Mouse (Mus musculus) c-Kit-positive CD71-positive TER-119-negative erythroid progenitor cells, embryonic 14.5 days (primary cell): ENCODE results near the gene Ulk3.
A peak's percentile ranks its signal among the peaks of the same experiment; 100 is the strongest.

Experiments
- DNase-seq: peaks from one replicate; pipeline ENCODE4 v3.0.0-alpha.2; 2013; ENCODE audit warnings: low read depth

The Ulk3 gene

GRCm38 (mm10) chr9:57568500-57568899 lies 20.8 kb upstream of the Ulk3 start:
- no peak for DNase-seq

GRCm38 (mm10) chr9:57574397-57574796 lies 14.9 kb upstream of the Ulk3 start:
- no peak for DNase-seq

- no peak for DNase-seq
Measured at GRCm38 (mm10) chr9:57575577-57575976, 13.7 kb upstream of the Ulk3 start.

DNA sequence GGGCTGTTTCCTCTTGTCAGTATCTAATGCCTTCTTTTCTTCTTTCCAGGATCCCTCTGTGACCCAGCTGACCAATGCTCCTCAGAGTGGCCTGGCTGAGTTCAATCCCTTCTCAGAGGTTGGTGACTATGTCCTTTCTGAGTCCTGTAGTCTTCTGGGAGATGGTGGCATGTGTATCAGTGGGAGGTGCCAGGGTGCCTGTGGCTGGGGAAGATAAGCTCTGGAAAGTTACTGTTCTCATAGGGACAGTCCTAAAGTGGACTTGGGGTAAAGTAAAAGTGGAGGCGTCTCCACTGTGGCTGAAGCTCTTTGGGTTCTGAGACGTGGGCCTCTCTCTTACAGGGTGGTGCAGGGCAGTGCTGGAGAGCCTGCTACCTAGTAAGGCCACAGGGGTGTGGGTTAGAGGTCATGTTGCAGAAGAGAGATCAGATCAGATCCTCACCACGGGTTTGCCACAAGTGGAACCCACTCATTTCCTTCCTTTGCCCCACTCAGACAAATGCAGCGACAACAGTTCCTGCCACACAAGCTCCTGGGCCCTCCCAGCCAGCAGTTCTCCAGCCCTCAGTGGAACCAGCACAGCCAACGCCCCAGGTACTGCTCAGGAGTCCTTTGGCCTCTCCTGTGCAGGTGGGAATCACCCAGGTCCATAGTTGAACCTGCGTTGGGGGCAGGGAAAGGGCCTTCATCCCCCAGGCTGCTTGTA lies 12.0 kb upstream of the Ulk3 start:
- peak; percentile 40 for DNase-seq

DNA sequence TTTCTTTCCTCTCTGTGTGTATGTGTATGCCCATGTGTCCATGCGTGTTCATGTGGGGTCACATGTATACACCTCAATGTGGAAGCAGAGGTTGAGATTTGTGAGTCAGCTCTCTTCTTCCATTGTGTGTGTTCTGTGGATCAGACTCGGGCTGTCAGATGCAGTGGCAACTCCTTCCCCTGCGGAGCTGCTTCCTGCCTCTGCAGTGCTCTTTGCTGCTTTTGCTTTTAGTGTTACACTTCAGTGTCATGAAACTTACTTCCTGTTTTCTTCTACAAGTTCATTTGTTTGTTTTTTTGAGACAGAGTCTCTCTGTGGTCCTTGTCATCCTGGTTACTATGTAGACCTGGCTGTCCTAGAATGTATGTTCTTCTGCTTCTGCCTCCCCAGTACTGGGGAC lies 4.3 kb upstream of the Ulk3 start:
- DNase-seq, result no peak

DNA sequence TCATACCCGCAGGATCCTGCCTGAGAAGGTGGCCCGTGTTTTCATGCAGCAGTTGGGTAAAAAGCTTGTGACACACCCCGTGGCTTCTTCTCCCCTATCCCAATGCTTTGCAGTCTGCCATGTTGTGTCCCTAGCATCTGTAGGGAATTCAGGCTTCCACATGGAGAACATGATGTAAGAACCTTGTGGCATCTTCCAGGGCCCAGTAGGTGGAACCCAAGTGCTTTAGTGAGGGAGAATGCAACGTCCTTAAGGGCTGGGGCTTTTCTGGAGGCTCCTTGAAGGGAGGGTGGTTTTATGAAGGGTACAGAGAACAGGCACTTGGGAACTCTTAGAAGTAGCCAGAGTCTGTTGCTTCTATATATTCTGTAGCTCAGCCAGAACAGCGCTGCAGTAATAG lies 1.5 kb downstream of the Ulk3 start:
- DNase-seq, result no peak

- DNase-seq, result no peak
Measured at GRCm38 (mm10) chr9:57593454-57594173, 4.4 kb downstream of the Ulk3 start.

DNA sequence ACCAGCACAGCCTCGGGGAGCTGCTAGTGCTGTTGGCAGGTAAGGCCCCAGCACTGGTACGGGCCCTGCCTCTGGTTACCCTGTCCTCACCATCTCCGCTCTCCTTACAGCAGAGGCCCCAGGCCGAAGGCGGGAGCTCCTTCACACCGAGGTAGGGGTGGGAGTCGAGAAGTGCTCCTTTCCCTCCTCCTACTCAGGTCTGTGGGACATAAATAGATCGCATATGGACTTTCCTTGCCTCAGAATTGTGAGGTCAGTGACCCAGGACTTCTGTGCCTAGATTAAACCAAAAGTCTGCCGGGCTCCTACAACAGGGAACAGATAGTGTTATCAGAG lies 4.9 kb downstream of the Ulk3 start:
- DNase-seq, result no peak

- no peak for DNase-seq
Measured at GRCm38 (mm10) chr9:57597265-57597664, 8.0 kb downstream of the Ulk3 start.

GRCm38 (mm10) chr9:57597929-57598382 lies 8.7 kb downstream of the Ulk3 start:
- no peak for DNase-seq

DNA sequence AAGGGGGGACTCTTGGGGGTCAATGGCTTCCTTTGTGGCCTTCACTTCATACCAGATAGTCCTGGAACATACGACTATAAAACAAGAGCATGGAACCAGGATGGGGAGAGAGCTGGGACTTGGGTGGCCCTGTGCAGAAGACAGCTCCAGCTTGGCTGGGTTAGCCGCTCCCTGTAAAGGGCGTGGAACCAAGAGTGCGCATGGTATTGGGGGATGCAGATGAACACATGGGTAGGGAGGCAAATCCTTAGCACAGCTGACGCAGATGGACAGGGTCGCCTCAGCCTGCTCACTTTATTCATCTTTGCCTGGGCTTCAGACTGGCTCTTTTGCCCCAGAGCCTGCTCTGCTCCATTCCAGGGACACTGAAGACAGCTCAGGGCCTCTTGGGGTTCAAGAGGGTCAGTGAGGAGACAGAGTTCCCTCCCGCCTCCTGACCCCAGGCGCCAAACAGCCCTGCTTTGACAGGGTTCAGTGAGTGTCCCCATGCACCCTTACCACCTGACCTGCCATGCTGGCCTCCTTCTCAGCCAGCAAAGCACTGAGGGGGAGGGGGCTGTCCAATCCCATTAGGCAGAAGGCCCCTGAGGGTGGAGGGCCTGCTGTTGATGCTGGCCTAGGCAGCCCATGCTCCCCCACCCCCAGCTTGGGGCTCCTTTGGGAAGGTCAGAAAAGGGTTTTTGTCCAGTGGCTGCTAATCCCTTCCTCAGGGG lies 9.8 kb downstream of the Ulk3 start:
- no peak for DNase-seq

DNA sequence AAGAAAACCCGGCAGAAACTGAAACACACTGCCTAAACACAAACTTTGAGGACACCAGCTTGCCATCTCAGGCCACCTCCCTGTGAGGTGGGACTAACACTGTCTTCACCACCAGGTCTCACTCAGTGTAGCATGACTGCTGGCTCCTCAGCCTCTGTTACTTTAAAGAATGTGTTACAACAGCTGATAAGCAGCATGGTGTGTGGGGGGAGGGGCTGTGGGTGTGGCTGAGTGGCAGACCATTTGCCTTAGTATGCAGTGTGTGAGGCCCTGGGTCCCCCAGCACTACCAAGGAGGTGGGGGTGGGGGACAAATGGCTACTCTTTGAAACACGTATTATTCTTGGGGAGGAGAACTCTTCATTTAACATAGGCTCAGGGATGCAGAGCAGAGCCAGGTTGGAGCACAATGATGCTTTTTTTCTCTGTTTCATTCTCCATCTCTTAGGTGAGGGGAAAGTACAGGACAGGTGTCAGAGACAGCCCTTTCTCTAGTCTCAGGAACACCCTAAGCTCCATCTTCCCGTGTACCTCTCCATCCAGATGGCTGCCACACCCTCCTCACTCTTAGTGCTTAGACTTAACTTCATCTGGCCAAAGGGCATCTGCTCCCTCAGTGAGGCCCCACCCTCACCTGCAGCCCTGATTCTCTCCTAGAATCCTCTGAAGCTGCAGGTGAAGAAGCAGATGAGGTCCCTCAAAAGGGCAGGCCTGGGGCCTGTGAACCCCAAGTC lies 11.5 kb downstream of the Ulk3 start:
- peak; percentile 49 for DNase-seq

DNA sequence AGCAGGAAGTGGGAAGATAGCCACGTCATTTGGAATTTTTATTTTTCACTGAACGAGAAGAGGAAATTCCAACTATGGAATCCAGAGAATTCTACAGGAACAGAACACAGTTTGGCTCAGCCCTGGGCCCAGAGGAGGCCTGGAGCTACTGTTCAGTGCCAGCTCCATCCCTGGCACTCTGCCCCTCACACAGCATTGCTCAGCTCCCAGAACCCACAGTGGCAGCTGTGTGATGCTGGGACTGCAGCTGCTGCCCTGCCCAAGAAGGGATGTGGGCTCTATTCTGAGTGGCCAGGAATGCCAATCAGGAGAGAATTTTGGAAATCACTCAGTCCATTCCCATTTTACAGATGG lies 12.1 kb downstream of the Ulk3 start:
- no peak for DNase-seq

GRCm38 (mm10) chr9:57602098-57602497 lies 12.8 kb downstream of the Ulk3 start:
- no peak for DNase-seq

DNA sequence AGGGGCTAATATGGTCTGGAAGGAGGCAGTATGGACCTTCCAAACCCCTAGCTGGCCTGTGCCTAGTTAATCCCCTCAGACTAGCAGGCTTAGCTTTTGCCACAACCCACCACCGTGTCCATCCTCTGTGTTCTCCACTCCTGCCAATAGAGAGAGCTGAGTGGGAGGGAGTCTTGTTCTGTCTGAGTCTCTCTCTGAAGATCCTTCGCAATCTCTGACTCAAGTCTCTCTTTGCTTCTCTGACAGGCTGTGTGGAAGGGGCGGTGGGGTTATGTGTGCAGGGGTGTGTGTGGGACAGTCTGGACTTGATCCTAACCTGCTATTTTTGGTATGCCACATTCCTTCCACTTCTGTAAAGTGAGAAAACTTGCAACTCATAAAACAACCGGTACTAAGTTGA lies 15.6 kb downstream of the Ulk3 start:
- no peak for DNase-seq

GRCm38 (mm10) chr9:57605503-57605902 lies 16.3 kb downstream of the Ulk3 start:
- DNase-seq, result no peak

DNA sequence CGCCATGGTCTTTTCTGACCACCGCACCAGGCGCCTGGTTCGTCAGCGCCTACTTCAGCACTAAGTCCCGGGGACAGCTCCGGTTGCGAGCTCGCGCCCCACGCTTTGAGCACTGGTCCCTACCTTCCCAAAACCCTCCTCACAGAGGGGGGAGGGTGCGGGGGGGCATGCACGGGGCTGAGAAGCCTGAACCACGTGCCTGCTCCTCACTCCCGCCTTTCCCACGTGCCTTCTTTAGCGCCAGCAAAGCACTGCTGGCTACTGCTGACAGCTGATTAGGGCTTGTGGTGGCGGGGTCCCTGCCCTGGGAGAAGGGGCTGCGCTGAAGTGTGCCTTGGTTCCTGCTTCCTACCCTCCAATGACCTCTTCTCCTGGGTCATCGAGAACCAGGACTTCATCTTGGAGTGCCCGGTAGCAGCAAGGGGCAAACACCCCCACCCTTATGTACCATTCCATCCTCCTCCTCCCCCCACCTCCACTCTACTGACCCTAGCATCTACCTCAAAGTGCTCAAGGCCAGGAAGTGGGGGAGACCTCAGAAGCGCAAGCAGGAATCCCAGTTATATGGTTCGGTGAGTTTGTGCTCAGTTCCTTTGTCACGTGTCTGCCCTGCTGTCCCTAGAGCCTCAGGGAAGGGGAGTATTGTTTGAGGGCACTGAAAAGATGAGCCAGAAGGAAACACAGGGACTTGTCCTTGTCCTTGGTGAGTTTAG lies 17.0 kb downstream of the Ulk3 start, which contains the start of gene Cplx3:
Gene Cplx3, minus strand, starts transcription at position 143 of the 713 bp plus-strand sequence.
- DNase-seq, result peak; percentile 34

GRCm38 (mm10) chr9:57609803-57610202 lies 20.6 kb downstream of the Ulk3 start:
- DNase-seq, result no peak

DNA sequence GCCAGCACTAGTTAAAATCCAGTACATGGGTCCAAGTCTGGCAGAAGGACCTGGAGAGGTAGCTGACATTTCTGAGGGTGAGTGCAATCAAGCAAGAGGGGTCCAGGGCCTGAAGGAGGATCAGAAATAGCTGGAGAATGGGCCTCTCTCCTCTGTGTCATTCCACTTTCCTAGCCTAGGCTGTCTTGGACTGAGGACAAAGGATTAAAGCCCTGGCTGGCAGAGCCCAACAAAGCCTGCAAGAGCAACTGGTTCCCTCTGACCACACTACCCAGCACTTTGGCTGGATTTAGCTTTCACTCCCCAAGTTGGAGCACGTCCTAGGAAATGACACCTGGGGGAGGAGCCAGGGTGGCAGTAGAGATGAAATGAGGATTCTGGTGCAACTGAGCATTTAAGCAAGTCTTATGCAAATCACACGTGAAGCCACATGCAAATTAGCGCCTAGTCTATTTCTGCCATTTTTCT lies 21.1 kb downstream of the Ulk3 start:
- no peak for DNase-seq

DNA sequence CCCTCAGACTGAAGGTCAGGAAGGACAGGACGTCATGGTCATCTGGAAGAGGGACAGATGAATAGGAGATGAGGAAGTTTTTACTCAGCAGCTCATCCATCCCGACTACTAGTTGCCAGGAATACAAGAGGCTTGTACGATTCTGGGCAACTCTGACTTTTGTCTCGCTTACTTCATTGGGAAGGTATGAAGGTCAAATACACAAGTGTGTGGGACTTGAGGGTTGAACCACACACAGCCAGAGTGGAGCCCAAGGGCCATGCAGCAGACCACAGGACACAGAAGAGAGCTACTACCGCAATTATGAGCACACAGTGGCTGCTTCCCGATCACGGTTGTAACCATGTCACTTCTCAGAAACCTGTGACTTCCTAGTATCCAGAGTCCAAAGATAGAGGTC lies 23.3 kb downstream of the Ulk3 start:
- no peak for DNase-seq

DNA sequence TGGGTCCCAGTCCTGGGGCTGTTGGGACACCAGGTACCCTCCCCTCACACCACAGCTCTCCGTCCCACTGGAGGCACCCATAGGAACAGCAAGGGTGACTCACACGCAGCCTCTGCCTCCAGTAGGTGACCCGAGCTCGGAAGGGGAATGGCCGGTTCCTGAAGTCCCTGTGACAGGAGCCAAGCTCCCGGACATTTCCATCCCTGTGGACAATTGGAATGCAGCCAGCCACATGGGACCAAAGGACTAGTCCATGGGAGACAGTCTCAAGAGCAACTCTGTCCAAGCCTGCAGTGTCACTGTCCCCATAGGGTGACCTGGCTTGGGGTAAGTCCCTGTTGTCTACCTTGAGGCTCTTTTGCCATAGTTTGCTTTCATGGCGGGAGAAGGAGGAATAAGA lies 24.7 kb downstream of the Ulk3 start:
- DNase-seq, result no peak

GRCm38 (mm10) chr9:57614786-57615185 lies 25.5 kb downstream of the Ulk3 start:
- DNase-seq, result no peak
